Mouse (Mus musculus) hindbrain, embryonic 14.5 days (tissue): Measurements from ENCODE around the gene Utp14b. TPM values are rescaled to one million over a fixed set of nuclear protein-coding genes. Genes with fewer than 3 reads are reported as not detected.
A peak's percentile ranks its signal among the peaks of the same experiment; 100 is the strongest.

Source experiments
- ATAC-seq: fragments of 200-750 bp; cut with Nextera tagmentation; 2 replicates; pipeline ENCODE4 v1.8.0; 2017; ENCODE audit warnings: moderate number of reproducible peaks, mild to moderate bottlenecking, moderate TSS enrichment, moderate library complexity; ENCODE audit not compliant: low FRiP score
- DNase-seq: peaks from one replicate; pipeline ENCODE4 v3.0.0-alpha.2; 2015; ENCODE audit warnings: low spot score
- H3K27ac ChIP-seq: fragments of 300-500 bp; sonication (generic); 2 replicates; pipeline ENCODE4 v1.5.1; 2014; ENCODE audit warnings: mild to moderate bottlenecking, moderate library complexity
- H3K27me3 ChIP-seq: fragments of 300-500 bp; sonication (generic); 2 replicates; pipeline ENCODE4 v1.6.1; 2014; ENCODE audit warnings: mild to moderate bottlenecking, low read length, mixed read lengths; ENCODE audit not compliant: control insufficient read depth, insufficient read depth
- H3K36me3 ChIP-seq: fragments of 300-500 bp; sonication (generic); replicated peaks from 2 replicates; pipeline ENCODE4 v1.6.1; 2014; ENCODE audit not compliant: control insufficient read depth, insufficient read depth
- H3K4me1 ChIP-seq: fragments of 300-500 bp; sonication (generic); replicated peaks from 2 replicates; pipeline ENCODE4 v1.6.1; 2014; ENCODE audit warnings: antibody characterized with exemption, low read length, mixed read lengths; ENCODE audit not compliant: control insufficient read depth, insufficient read depth
- H3K4me2 ChIP-seq: fragments of 300-500 bp; sonication (generic); replicated peaks from 2 replicates; pipeline ENCODE4 v1.6.1; 2014; ENCODE audit warnings: mild to moderate bottlenecking, moderate library complexity
- H3K4me3 ChIP-seq: fragments of 300-500 bp; sonication (generic); replicated peaks from 2 replicates; pipeline ENCODE4 v1.5.1; 2014; ENCODE audit warnings: mild to moderate bottlenecking, low read length
- H3K9ac ChIP-seq: fragments of 300-500 bp; sonication (generic); 2 replicates; pipeline ENCODE4 v1.6.1; 2014
- H3K9me3 ChIP-seq: fragments of 300-500 bp; sonication (generic); 2 replicates; pipeline ENCODE4 v1.6.1; 2016; ENCODE audit warnings: low read length; ENCODE audit not compliant: control insufficient read depth
- WGBS: fragments of 180-500 bp; shearing (Covaris S2); extraction: QIAGEN DNeasy Blood & Tissue Kit; methylation state at CpG from one replicate; pipeline ENCODE4 v1.1.7; 2014; 5-methylcytosine and 5-hydroxymethylcytosine counted together
- polyA plus RNA-seq: library from polyadenylated mRNA; unstranded; fragments of >200 nt; fragmentation: Nextera tagmentation; extraction: Ambion mirVana; gene quantifications from 2 replicates; pipeline ENCODE4 v1.2.1, GENCODE M21; 2014

Gene Utp14b
- polyA plus RNA-seq, 1 experiment from 2014 or later = 4.3 TPM

DNA sequence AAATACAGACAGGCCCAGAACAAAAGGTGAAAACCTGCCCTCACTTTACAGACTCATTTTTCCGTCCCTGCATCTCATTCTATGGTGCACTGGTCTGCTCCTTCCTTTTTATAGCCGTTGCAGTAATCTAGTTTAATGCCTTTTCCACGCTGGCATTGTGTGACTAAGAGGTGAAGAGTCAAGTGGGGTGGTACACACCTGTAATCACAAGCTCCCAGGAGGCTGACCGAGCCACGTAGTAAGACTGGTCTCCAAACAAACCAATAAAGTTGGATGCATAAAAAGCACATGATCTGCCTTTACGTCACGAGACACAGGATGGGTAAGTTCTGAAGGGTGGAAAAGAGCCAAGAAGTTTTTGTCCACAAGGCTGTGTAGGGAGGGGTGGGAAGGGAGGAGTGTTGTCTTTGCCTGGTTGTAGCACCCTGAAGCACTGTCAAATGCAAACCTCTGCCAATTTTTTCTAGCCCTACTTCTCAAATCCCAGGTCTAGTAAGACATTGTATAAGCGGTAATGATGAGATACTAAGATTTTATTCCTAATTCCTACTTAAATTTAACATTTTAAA, 10.4 kb upstream of the Utp14b start:
- H3K4me3 ChIP-seq = no peak overlapping the region
- H3K9ac ChIP-seq = no peak overlapping the region
- no peak for ATAC-seq

DNA sequence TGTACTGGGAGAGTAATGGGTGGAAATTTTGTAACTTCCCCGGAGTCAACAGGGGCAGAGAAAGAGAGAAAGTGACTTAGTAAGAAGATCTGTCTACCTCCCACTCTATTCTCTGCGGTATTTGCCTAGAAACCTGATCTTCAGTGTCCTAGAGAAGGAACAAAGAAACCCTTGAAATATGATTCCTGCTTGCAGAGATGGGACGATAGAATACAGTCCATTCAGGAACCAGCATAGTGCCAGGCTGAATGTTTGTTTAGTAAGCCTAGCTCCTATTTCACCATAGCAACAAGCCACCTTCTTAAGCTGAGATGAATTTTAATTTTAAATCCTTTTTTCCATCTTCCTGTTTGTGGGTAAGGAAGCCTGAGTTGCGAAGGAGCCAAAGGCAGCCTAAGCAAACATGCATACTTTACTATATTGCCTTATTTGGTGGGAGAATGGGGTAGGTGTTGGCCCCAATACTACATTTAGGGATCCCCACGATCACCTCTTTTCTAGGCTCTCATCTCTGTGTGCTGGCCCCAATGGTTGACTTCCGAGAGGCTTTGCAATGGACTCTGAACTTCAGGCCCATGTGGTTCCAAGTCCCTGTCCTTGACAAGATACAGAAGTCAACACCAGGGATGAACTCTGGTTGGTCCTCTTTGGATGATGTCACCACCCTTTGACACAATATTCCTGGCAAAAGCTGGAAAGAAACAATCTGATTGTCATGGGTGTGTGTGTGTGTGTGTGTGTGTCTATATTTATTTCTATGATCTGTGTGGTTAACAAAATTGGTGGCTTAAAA, 8.4 kb upstream of the Utp14b start:
- DNase-seq = no peak
- H3K27ac ChIP-seq = no peak overlapping the region

More for the DNA sequence above, 10.4 kb upstream of the Utp14b start:
- Histone ChIP-seq H3K27me3 (no peaks in the 10 kb centered on the region), H3K27ac (no peak overlapping the region), H3K36me3 (no peaks in the 10 kb centered on the region), H3K4me2 (no peak overlapping the region), H3K9me3 (no peaks in the 10 kb centered on the region), H3K4me1 (no peaks in the 10 kb centered on the region)
- DNase-seq = no peak
- 67% methylated on average over 8 of the region's 8 CpGs for WGBS

DNA sequence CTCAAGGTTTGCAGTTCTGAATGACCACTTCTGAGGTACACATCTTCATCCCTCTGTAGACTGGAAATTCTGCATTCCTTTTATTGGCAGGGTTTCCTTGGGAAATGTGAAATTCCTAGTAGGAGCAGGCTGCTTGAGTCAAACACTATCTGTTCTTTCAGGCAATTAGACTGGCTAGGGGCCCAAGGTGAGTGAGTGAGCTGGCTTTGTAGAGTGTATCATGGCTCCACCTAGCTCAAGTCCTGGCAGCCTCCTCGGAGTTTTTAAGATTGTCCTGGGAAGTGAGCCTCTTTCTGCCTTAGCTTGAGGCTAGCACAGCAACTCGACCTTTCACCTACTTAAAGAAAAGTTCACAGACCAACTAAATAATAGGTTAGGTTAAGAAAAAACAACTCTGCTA, 1.4 kb upstream of the Utp14b start:
- H3K27ac ChIP-seq = no peak overlapping the region
- peaks cover 26% of the 10 kb centered on the region for H3K4me1 ChIP-seq
- H3K4me2 ChIP-seq = no peak overlapping the region
- DNase-seq (no peak), ATAC-seq (no peak)
- WGBS = 23% methylated on average over 2 of the region's 2 CpGs
- H3K36me3 ChIP-seq = no peaks in the 10 kb centered on the region
- no peaks in the 10 kb centered on the region for H3K27me3 ChIP-seq
- no peak overlapping the region for H3K4me3 ChIP-seq
- H3K9me3 ChIP-seq = no peaks in the 10 kb centered on the region
- no peak overlapping the region for H3K9ac ChIP-seq

More for the DNA sequence above, 8.4 kb upstream of the Utp14b start:
- no peak for ATAC-seq
- H3K9me3 ChIP-seq = no peaks in the 10 kb centered on the region
- 50% methylated on average over 6 of the region's 6 CpGs for WGBS
- no peaks in the 10 kb centered on the region for H3K4me1 ChIP-seq
- no peak overlapping the region for H3K4me2 ChIP-seq
- no peak overlapping the region for H3K4me3 ChIP-seq
- no peaks in the 10 kb centered on the region for H3K27me3 ChIP-seq
- no peaks in the 10 kb centered on the region for H3K36me3 ChIP-seq
- H3K9ac ChIP-seq = no peak overlapping the region

DNA sequence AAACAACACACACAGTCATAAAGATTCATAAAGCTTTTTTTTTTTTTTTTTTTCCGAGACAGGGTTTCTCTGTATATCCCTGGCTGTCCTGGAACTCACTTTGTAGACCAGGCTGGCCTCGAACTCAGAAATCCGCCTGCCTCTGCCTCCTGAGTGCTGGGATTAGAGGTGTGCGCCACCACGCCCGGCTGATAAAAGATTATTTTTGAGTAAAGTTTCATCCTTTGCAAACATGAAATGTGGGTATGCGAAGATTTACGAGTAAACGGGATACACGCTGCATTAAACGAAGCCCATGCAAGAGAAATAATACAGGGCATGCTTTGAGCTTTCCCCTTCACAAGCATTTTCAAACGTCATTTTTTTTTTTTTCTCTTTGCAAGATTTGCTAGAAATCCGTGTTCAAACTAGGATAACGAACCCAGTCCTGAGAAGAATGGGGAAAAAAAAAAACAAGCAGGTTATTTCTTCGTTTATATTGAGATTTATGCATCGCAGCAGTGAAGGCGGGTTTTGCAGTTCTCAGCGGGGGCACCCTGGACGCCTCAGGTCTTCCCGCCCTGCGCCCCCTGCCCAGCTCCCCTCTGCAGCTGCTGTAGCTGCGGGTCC, 713 bp upstream of the Utp14b start:
- ATAC-seq (no peak), DNase-seq (peak; percentile 54)
- H3K9me3 ChIP-seq = no peaks in the 10 kb centered on the region
- H3K4me1 ChIP-seq = peaks cover 27% of the 10 kb centered on the region
- no peaks in the 10 kb centered on the region for H3K36me3 ChIP-seq
- H3K4me3 ChIP-seq = peak overlapping the region; percentile 83
- no peaks in the 10 kb centered on the region for H3K27me3 ChIP-seq
- peak overlapping the region; percentile 63 for H3K4me2 ChIP-seq
- peak overlapping the region; percentile 98 for H3K27ac ChIP-seq
- peak overlapping the region; percentile 94 for H3K9ac ChIP-seq
- WGBS = 28% methylated on average over 22 of the region's 22 CpGs

DNA sequence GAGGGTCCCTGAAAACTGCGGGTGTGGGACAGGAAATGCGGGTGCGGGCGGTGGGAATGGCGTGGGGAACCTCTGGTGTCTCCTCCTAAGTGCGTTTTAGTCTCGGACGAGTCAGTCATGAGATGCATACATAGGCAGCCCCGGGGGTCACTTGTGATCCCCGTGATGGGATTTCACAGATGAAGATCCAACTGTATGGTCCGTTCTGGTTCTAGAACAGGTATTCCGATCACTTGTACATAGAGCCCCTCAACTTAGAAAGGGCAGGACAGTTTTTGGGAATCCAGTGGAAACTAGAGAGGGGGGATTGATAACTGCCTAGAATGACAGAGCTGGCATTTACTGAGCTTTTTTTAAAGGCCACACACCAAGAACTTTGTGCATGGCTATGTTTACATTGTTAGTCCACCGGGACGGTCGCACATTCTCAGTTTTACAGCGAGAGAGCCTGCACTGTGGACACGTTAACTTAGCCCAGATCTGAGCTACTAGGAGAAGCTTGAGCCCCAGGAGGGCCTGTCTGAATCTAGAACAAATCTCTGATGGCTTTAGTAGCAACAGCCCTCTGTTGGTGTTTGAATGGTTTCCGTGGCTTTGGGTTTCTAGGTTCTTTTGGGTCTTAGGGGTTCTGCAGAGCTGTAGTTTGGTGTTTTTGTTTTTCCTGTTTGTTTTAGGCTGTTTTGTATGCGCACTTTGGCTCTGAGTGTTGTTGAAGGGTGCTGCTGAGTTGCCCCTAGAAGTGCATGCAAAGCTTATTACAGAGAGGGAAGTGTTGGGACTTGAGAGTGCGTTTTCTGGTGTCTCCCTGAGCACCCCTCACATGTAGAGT, 817 bp downstream of the Utp14b start:
- H3K27ac ChIP-seq = peak overlapping the region; percentile 98
- DNase-seq (peak; percentile 29), ATAC-seq (no peak)
- H3K27me3 ChIP-seq = no peaks in the 10 kb centered on the region
- H3K9ac ChIP-seq = peak overlapping the region; percentile 94
- H3K4me2 ChIP-seq = peak overlapping the region; percentile 63
- H3K9me3 ChIP-seq = no peaks in the 10 kb centered on the region
- H3K4me1 ChIP-seq = peaks cover 27% of the 10 kb centered on the region
- H3K4me3 ChIP-seq = peak overlapping the region; percentile 83
- WGBS = under 1% methylated on average over 20 of the region's 20 CpGs
- H3K36me3 ChIP-seq = 0 out of 2 replicates have a peak, but pooled peaks cover under 1% of the 10 kb centered on the region

DNA sequence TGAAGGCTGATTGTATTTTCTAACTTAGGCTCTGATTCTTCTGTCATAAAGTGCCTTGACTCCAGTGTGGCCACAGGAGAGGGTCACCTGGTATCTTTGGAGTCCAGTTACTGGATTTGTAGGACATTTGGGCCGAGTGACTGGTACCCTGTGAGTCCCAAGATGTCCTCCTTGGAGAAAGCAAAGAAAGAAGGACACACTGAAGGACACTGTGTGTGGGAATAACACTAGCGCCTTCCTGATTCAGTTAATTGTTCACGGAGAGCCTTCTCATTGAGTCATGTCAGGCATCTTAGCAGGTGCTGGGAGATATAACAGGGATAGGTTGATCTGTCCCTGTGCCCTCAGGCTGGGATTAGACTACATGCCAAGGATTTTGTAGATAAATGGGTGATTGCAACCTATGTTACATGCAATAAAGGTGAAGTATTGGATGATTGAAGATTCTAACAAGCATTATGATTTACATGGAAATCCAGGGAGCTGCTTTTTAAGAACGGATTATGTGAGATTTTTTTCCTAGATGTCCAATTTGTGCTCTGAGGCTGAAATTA, 1.5 kb downstream of the Utp14b start:
- no peak overlapping the region for H3K27ac ChIP-seq

DNA sequence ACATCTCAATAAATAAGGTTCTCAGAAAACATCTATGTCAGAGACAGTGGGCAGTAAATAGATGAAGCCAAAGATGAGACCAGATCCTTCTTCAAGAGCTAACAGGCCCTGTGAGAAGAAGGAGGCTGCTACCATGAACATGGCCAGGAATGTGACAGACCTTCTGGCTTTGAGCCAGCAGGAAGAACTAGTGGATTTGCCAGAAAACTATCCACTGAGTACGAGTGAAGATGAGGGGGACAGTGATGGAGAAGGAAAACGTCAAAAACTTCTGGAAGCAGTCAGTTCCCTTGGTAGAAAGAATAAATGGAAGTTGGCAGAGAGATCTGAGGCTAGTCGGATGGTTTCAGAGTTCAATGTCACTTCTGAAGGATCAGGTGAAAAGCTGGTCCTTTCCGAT, 6.5 kb downstream of the Utp14b start:
- H3K27me3 ChIP-seq = no peaks in the 10 kb centered on the region
- no peak for ATAC-seq

More for the DNA sequence above, 1.5 kb downstream of the Utp14b start:
- DNase-seq (no peak), ATAC-seq (no peak)
- H3K4me3 ChIP-seq = peak overlapping the region; percentile 83
- 23% methylated on average over 4 of the region's 4 CpGs for WGBS
- peaks cover 7% of the 10 kb centered on the region for H3K36me3 ChIP-seq
- H3K4me2 ChIP-seq = peak overlapping the region; percentile 63
- no peaks in the 10 kb centered on the region for H3K9me3 ChIP-seq
- peaks cover 27% of the 10 kb centered on the region for H3K4me1 ChIP-seq
- no peaks in the 10 kb centered on the region for H3K27me3 ChIP-seq
- H3K9ac ChIP-seq = peak overlapping the region; percentile 94

DNA sequence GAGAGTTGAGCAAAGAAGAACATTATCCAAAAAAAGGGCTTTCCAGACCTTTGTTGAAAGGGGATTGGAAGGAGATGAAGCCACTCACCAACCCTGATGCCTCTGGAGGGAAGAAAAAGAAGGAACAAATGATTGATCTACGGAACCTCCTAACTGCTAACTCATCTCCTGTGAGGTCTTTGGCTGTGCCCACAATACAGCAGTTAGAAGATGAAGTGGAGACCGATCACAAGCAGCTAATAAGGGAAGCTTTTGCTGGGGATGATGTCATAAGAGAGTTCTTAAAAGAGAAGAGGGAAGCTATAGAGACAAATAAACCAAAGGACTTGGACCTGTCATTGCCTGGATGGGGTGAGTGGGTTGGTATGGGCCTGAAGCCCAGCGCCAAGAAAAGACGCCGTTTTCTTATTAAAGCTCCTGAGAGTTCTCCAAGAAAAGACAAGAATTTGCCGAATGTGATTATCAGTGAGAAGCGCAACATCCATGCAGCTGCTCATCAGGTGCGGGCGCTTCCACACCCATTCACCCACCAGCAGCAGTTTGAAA, 8.2 kb downstream of the Utp14b start:
- Histone ChIP-seq H3K9ac (no peak overlapping the region), H3K4me2 (no peak overlapping the region), H3K9me3 (no peaks in the 10 kb centered on the region), H3K27me3 (no peaks in the 10 kb centered on the region), H3K36me3 (peaks cover 54% of the 10 kb centered on the region), H3K27ac (no peak overlapping the region), H3K4me1 (0 out of 2 replicates have a peak, but pooled peaks cover 5% of the 10 kb centered on the region), H3K4me3 (no peak overlapping the region)
- 95% methylated on average over 9 of the region's 9 CpGs for WGBS
- ATAC-seq (no peak), DNase-seq (no peak)

More for the DNA sequence above, 6.5 kb downstream of the Utp14b start:
- H3K9me3 ChIP-seq = no peaks in the 10 kb centered on the region
- H3K9ac ChIP-seq = no peak overlapping the region
- H3K4me1 ChIP-seq = peaks cover 21% of the 10 kb centered on the region
- 89% methylated on average over 4 of the region's 4 CpGs for WGBS
- H3K27ac ChIP-seq = no peak overlapping the region
- no peak overlapping the region for H3K4me2 ChIP-seq
- no peak overlapping the region for H3K4me3 ChIP-seq
- peaks cover 52% of the 10 kb centered on the region for H3K36me3 ChIP-seq
- no peak for DNase-seq
